Mouse (Mus musculus) right cerebral cortex, adult 2 months (tissue): ENCODE data around the gene Osbp.

Experiments
- DNase-seq, 2 experiments: peaks; one replicate each; pipeline ENCODE4 v3.0.0; 2021 to 2022; ENCODE audit warnings: low spot score in 2 of 2

Osbp gene

GRCm38 (mm10) chr19:12010916-12011559, 45.3 kb downstream of the Osbp start:
- peak; percentile 89 to 91 for DNase-seq

- DNase-seq = peak; percentile 92 to 93
These were observed 46.1 kb downstream of the Osbp start for GRCm38 (mm10) chr19:12011560-12012556.

- DNase-seq = no peak
These were observed 46.9 kb downstream of the Osbp start for GRCm38 (mm10) chr19:12012615-12013014.

- peak; percentile 55 to 70 for DNase-seq
These were observed 47.5 kb downstream of the Osbp start for GRCm38 (mm10) chr19:12013228-12013627.

GRCm38 (mm10) chr19:12015708-12016107, 50.0 kb downstream of the Osbp start:
- DNase-seq = no peak

GRCm38 (mm10) chr19:12016192-12016591, 50.5 kb downstream of the Osbp start:
- no peak for DNase-seq

- no peak for DNase-seq
These were observed 58.4 kb downstream of the Osbp start for GRCm38 (mm10) chr19:12024149-12024548.

- no peak for DNase-seq
These were observed 59.6 kb downstream of the Osbp start for GRCm38 (mm10) chr19:12025333-12025732.

- peak in 1 of 2 experiments; percentile 10 for DNase-seq
These were observed 60.9 kb downstream of the Osbp start for GRCm38 (mm10) chr19:12026606-12027005.

- no peak for DNase-seq
These were observed 72.0 kb downstream of the Osbp start for GRCm38 (mm10) chr19:12037727-12038126.

- DNase-seq = no peak
These were observed 75.5 kb downstream of the Osbp start, which contains the start of gene Olfr1423 for GRCm38 (mm10) chr19:12041217-12041616. TSS of gene Olfr1423 (minus strand) at chr19:12041317.

GRCm38 (mm10) chr19:12043163-12043562, 77.4 kb downstream of the Osbp start:
- no peak for DNase-seq
